Mouse (Mus musculus) stomach, postnatal 0 days (tissue): ENCODE data around the gene Ap1g2. TPM values are rescaled to one million over a fixed set of nuclear protein-coding genes. Genes with fewer than 3 reads are reported as not detected.

Source experiments
- ATAC-seq: fragments of 200-750 bp; cut with Nextera tagmentation; 2 replicates; pipeline ENCODE4 v1.8.0; 2017; ENCODE audit not compliant: low FRiP score, low TSS enrichment
- DNase-seq: peaks from one replicate; pipeline ENCODE4 v3.0.0-alpha.2; 2016; ENCODE audit warnings: low spot score
- H3K27ac ChIP-seq: fragments of 300-500 bp; sonication (generic); replicated peaks from 2 replicates; pipeline ENCODE4 v1.5.1; 2014; ENCODE audit warnings: mild to moderate bottlenecking, control low read depth
- H3K27me3 ChIP-seq: fragments of 300-500 bp; sonication (generic); 2 replicates; pipeline ENCODE4 v1.6.1; 2014; ENCODE audit warnings: low read length; ENCODE audit not compliant: control insufficient read depth, insufficient read depth
- H3K36me3 ChIP-seq: fragments of 300-500 bp; sonication (generic); 2 replicates; pipeline ENCODE4 v1.6.1; 2014; ENCODE audit warnings: low read length, mixed read lengths; ENCODE audit not compliant: control insufficient read depth, insufficient read depth
- H3K4me1 ChIP-seq: fragments of 300-500 bp; sonication (generic); replicated peaks from 2 replicates; pipeline ENCODE4 v1.6.1; 2014; ENCODE audit warnings: antibody characterized with exemption; ENCODE audit not compliant: control insufficient read depth, insufficient read depth
- H3K4me2 ChIP-seq: fragments of 300-500 bp; sonication (generic); replicated peaks from 2 replicates; pipeline ENCODE4 v1.6.1; 2014; ENCODE audit warnings: low read depth, mild to moderate bottlenecking, control low read depth, moderate library complexity
- H3K4me3 ChIP-seq: fragments of 300-500 bp; sonication (generic); 2 replicates; pipeline ENCODE4 v1.5.1; 2014; ENCODE audit warnings: low read depth, low read length, control low read depth
- H3K9ac ChIP-seq: fragments of 300-500 bp; sonication (generic); 2 replicates; pipeline ENCODE4 v1.6.1; 2014; ENCODE audit warnings: mild to moderate bottlenecking, low read length, control low read depth, mixed read lengths
- H3K9me3 ChIP-seq: fragments of 300-500 bp; sonication (generic); 2 replicates; pipeline ENCODE4 v1.6.1; 2016; ENCODE audit warnings: low read length; ENCODE audit not compliant: control insufficient read depth
- CTCF ChIP-seq: IDR thresholded peaks from 2 replicates; pipeline ENCODE4 v1.5.1; 2016; ENCODE audit warnings: antibody characterized with exemption, low read depth, mild to moderate bottlenecking, moderate library complexity
- EP300 ChIP-seq: optimal IDR thresholded peaks from 2 replicates; pipeline ENCODE3; 2016; ENCODE audit warnings: antibody characterized with exemption
- WGBS: fragments of 180-500 bp; shearing (Covaris S2); extraction: QIAGEN DNeasy Blood & Tissue Kit; methylation state at CpG from one replicate; pipeline ENCODE4 v1.1.7; 2014; 5-methylcytosine and 5-hydroxymethylcytosine counted together
- polyA plus RNA-seq: library from polyadenylated mRNA; unstranded; fragments of >200 nt; fragmentation: Nextera tagmentation; extraction: Ambion mirVana; gene quantifications from 2 replicates; pipeline ENCODE4 v1.2.1, GENCODE M21; 2015

The Ap1g2 gene
- polyA plus RNA-seq, 1 experiment from 2014 or later = 26.4 TPM

DNA sequence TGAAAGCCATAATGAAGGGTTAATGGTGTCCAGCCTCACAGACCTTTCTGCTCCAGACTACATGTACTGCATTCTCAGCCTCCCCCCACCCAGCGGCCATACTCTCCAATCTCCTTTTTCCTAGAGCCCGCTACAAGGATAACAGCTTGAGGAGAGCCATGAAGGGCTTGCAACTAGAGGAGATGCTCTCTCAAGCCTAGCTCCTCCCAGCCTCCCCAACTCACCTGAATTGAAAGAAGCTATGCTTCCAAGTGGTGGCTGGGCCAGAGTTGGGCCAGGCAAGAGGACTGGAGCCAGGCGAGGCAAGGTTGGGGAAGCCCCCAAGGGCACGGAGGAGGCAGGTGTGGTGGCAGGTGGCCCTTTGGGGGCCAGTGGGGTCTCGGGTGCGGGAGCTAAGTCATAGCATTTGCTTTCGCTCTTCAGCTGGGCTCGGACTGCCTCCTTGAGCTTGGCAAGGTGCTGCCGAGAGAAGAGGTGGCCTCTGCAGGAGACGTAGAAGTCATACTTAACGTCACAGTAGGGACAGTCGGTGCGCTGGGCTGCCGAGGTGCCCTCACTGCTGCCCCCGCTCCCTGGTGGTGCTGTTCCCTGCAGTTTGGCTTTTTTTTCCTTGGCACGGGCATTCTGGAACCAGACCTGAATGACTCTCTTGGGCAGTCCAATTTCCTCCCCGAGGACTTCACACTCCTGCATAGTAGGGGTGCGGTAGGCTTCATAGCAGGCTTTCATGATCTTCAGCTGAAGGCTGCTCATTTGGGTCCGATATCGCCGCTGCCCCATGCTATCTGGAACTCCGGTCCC, 42.6 kb downstream of the Ap1g2 start:
- H3K9ac ChIP-seq = no peak overlapping the region
- H3K27me3 ChIP-seq = no peaks in the 10 kb centered on the region
- H3K36me3 ChIP-seq = no peaks in the 10 kb centered on the region
- H3K4me3 ChIP-seq = no peak overlapping the region
- TF ChIP-seq EP300 = no peak
- no peak for TF ChIP-seq CTCF
- 87% methylated on average over 21 of the region's 22 CpGs for WGBS
- no peak overlapping the region for H3K4me2 ChIP-seq
- H3K27ac ChIP-seq = no peak overlapping the region
- no peaks in the 10 kb centered on the region for H3K9me3 ChIP-seq
- H3K4me1 ChIP-seq = 0 out of 2 replicates have a peak, but pooled peaks cover 2% of the 10 kb centered on the region
- no peak for DNase-seq
- no peak for ATAC-seq

DNA sequence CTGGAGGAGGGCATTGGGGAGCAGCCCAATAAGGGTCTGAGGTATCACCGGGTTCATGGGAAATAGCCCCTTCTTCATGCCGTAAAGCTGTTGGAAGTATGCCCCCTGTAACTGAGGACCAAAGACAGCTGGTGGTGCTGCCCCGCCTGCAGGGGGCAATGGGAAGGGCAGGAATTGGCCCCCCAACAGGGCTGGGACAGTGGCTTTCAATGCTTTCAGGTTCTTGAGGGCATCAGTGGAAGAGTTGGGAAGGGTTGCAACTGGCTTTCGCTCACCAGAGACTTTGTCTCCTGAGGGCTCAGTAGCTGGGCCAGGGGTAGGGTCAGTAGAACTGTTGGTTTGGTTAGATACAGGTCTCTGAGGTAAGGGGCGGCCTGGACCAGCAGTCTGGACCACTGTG, 43.3 kb downstream of the Ap1g2 start:
- H3K4me3 ChIP-seq = no peak overlapping the region
- no peak for TF ChIP-seq EP300
- no peak for TF ChIP-seq CTCF
- no peaks in the 10 kb centered on the region for H3K36me3 ChIP-seq
- ATAC-seq (no peak), DNase-seq (no peak)
- H3K9me3 ChIP-seq = no peaks in the 10 kb centered on the region
- no peak overlapping the region for H3K4me2 ChIP-seq
- 0 out of 2 replicates have a peak, but pooled peaks cover 2% of the 10 kb centered on the region for H3K4me1 ChIP-seq
- no peak overlapping the region for H3K9ac ChIP-seq
- WGBS = 85% methylated on average over 5 of the region's 5 CpGs
- no peak overlapping the region for H3K27ac ChIP-seq
- H3K27me3 ChIP-seq = no peaks in the 10 kb centered on the region

DNA sequence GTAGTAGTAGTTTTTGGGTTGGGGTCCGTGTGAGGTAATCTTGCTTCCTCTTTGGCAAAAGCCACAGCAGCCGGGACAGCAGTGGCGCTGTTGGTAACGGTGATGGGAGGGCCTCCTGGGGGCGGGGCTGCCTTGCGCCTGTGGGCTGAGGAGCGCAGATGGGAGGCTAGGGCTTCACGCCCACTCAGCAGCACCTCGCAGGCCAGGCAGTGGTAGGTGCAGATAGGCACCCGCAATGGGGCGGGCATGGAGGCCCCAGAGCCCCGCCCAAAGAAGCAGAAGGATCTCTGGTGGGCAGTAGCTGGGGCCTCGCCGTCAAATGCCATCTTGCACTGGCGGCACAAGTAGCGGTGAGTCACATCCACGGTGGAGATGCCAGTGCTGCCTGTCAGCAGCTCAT, 43.8 kb downstream of the Ap1g2 start:
- peak; percentile 51; the same call in 1 of the 2 replicates for ATAC-seq
- H3K4me1 ChIP-seq = 0 out of 2 replicates have a peak, but pooled peaks cover 2% of the 10 kb centered on the region
- DNase-seq = peak; percentile 42
- no peak overlapping the region for H3K27ac ChIP-seq
- no peak overlapping the region for H3K4me3 ChIP-seq
- WGBS = 20% methylated on average over 17 of the region's 17 CpGs
- peak overlapping the region; percentile 27; the same call in 1 of the 2 replicates for H3K9ac ChIP-seq
- no peak for TF ChIP-seq CTCF
- no peak for TF ChIP-seq EP300
- no peaks in the 10 kb centered on the region for H3K36me3 ChIP-seq
- H3K27me3 ChIP-seq = no peaks in the 10 kb centered on the region
- 0 out of 2 replicates have a peak overlapping the region, but pooled peaks have one; percentile 23 for H3K4me2 ChIP-seq
- H3K9me3 ChIP-seq = no peaks in the 10 kb centered on the region

DNA sequence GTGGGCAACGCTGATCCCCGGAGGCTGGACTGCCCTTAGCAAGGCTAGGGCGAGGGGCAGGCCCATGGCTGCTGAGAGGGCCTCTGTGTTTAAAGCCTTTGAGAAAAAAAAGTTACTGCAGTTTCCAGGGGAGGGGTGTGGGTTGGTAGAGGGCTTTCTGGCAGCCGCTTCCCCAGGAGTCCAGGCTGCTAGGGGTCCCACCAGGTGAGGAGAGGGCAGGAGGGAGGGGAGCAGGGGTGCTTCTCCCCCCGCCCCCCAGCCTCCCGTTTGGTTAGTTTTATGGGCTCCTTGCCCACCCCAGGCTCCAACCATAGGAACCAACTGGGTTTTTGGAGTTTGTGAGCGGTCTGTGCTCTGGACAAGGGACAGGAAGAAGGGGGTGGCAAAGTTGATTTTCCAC, 44.5 kb downstream of the Ap1g2 start:
- no peak overlapping the region for H3K4me3 ChIP-seq
- DNase-seq (no peak), ATAC-seq (no peak)
- no peak overlapping the region for H3K27ac ChIP-seq
- no peak overlapping the region for H3K9ac ChIP-seq
- H3K36me3 ChIP-seq = no peaks in the 10 kb centered on the region
- WGBS = 34% methylated on average over 6 of the region's 7 CpGs
- H3K27me3 ChIP-seq = no peaks in the 10 kb centered on the region
- 0 out of 2 replicates have a peak, but pooled peaks cover 2% of the 10 kb centered on the region for H3K4me1 ChIP-seq
- no peak overlapping the region for H3K4me2 ChIP-seq
- no peak for TF ChIP-seq EP300
- TF ChIP-seq CTCF = no peak
- no peaks in the 10 kb centered on the region for H3K9me3 ChIP-seq

DNA sequence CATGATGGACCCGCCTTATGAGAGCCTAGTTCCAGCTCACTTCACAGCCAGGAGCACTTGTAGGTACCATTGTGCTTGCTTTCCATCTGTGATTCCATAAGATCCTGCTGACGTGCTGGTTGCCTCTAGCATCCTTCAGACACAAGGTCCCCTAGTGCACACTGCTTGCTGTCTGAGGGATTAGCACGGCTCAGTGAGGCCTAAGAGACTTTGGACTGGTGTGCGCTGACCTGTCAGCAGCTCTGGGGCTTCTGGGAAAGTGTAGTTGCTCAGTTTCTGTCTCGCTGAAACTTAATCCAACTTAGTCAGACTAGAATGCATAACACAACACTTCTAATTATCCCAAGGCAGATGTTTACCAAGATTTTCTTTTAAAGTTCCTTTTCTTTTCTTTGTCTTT, 46.5 kb downstream of the Ap1g2 start:
- H3K27ac ChIP-seq = no peak overlapping the region
- H3K27me3 ChIP-seq = no peaks in the 10 kb centered on the region
- no peak overlapping the region for H3K4me3 ChIP-seq
- ATAC-seq (no peak), DNase-seq (no peak)
- no peak overlapping the region for H3K4me2 ChIP-seq
- 0 out of 2 replicates have a peak, but pooled peaks cover 2% of the 10 kb centered on the region for H3K4me1 ChIP-seq
- WGBS = 56% methylated on average over 5 of the region's 5 CpGs
- TF ChIP-seq EP300 = no peak
- TF ChIP-seq CTCF = no peak
- no peak overlapping the region for H3K9ac ChIP-seq
- no peaks in the 10 kb centered on the region for H3K9me3 ChIP-seq
- no peaks in the 10 kb centered on the region for H3K36me3 ChIP-seq

DNA sequence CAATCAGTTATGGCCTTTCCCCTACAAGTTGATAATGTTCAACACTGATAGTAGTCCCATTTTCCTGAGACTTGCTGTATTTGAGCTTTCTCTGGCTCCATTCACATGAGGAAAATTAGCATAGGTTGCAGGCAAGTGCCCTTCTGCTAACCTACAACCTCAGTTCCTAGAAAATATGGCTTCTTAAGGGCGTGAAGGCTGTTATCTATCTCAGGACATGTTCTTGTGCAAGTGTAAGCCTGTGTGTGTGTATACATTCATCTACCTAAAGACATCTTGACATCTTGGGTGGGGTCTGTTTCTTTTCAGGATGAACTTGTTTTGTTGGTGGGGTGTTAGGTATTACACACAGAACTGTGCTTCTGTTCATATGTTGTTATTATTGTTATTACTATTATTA, 47.4 kb downstream of the Ap1g2 start:
- no peak overlapping the region for H3K27ac ChIP-seq
- 0 out of 2 replicates have a peak, but pooled peaks cover 2% of the 10 kb centered on the region for H3K4me1 ChIP-seq
- no peaks in the 10 kb centered on the region for H3K9me3 ChIP-seq
- H3K9ac ChIP-seq = no peak overlapping the region
- TF ChIP-seq EP300 = no peak
- no peak for TF ChIP-seq CTCF
- WGBS = 68% methylated on average over 1 of the region's 1 CpGs
- no peaks in the 10 kb centered on the region for H3K27me3 ChIP-seq
- H3K36me3 ChIP-seq = no peaks in the 10 kb centered on the region
- H3K4me2 ChIP-seq = no peak overlapping the region
- DNase-seq = no peak
- H3K4me3 ChIP-seq = no peak overlapping the region
- ATAC-seq = no peak
